Mouse (Mus musculus): Measurements from ENCODE around the gene Mical3. TPM values are rescaled to one million over a fixed set of nuclear protein-coding genes. Genes with fewer than 3 reads are reported as not detected.

The Mical3 gene
- total RNA-seq, 2 experiments from 2014 or later, result 100 to 150 TPM

DNA sequence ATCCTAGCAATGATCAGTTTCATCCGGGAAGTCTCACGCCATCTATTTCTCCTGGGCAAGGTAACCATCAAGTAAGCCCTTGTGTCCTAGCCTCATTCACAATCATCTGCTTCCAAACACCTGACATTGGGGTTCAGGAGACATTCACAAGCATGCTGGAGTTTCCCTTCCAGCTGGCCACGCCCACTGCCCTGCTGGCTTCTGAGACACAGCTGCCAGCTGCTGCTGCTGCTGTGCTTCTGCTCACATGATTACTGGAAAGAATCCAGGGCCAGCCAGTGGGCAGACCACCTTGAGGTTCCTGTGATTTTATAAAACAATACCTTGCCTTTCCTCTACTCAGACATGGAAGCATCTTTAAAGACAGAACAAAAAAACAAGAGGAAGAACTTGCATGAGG lies 97.5 kb downstream of the Mical3 start:
- no peak for DNase-seq (ENCODE audit: low spot score in 2 of 2)
- intact Hi-C loops (cut with DNase I), result no loop called here

DNA sequence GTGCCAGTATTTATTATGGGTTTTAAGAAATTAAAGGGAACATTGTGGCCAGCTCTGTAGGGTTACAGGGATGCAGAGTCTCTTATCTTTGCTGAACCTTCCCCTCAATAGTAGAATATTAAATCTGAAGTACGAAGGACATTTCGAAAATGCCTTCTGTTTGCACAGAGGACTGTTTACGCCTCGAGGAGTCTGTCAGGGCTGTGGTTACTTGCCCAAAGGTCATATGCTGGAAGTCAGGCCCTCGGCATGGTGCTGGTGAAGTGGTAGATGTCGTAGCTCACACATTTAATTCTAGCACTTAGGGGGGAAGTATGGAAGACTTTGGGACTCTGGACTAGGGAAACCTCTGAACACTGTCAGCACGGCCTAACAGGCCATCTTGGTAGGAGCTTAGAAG lies 99.4 kb downstream of the Mical3 start:
- intact Hi-C loops (cut with DNase I), result no loop called here
- DNase-seq (ENCODE audit: low spot score in 2 of 2), result no peak

DNA sequence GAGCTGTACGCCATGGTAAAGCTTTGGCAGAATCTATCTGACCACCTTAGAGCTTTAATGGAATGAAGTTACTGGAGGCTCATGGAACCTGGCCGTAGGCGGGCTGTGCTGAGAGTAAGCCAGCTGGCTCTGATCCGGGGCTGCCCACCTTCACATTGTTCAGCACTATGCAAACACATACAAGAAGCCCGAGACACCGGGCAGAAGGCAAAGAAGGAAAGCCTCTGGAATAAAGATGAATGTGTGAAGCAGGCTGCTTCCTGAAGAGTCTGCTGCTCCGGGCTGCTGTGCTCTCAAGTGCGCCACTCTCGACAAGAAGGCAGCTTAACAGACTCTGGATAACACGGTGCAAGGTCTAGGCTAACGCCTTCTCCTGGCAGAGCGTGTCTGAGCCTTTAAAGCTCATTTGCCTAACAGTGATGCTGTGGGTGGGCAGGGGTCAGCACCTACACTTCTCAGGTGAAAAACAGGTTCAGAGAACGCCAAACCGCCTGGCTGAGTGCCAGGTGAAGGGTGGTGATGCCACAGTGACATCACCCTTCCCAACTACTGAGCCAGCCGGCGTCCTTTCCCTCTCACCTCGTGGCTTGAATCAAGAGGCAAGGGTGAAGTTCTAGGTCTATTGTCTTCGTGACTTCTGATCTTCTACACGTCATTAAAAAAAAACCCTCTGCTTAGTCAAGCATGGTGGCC lies 100.8 kb downstream of the Mical3 start:
- peak; percentile 77 to 79 for DNase-seq (ENCODE audit: low spot score in 2 of 2)
- intact Hi-C loops (cut with DNase I), result loop anchor here (5.0 kb wide), 1 partner anchor 97 kb away; no protein-coding TSS in a partner anchor

DNA sequence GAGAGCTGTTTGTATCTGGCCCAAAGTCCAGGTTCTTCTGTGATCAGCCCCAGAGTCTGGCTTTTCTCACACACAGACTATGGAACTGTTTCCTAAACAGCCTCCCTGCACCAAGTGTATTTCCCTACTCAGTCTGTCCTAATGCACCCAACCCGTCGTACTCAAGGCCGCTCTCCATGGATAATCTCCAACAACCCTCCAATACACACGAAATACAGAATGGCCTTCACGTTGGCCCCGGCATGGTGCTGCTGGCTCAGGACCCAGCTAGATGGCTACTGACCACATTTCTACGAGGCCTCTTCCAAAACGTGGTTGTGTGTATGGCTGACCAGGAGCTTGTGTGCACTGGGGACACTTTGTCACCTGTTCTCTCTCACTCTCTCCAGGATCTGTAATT lies 102.3 kb downstream of the Mical3 start:
- intact Hi-C loops (cut with DNase I), result loop anchor here (5.0 kb wide), 1 partner anchor 99 kb away; no protein-coding TSS in a partner anchor
- no peak for DNase-seq (ENCODE audit: low spot score in 2 of 2)

DNA sequence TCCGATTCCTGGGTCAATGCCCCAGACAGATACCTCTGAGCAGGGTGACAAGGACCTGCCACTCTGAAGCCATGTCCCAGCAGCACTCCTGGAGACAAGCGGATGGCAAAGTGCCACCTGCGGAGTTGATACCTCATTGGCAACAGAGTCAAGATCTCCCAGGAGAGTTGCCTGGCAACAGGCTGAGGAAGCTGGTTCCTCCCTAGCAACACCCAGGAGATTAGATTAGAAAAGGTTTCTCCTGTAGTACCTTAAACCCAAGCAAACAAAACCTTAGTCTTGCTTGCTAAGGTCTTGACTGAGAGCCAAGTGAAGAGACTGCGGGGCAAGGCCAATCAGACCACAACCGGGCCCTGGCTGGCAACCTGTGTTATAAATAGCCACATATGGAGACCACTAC lies 103.5 kb downstream of the Mical3 start:
- intact Hi-C loops (cut with DNase I), result loop anchor here (5.0 kb wide), 1 partner anchor 100 kb away; no protein-coding TSS in a partner anchor
- peak in 1 of 2 experiments; percentile 55 for DNase-seq (ENCODE audit: low spot score in 2 of 2)

DNA sequence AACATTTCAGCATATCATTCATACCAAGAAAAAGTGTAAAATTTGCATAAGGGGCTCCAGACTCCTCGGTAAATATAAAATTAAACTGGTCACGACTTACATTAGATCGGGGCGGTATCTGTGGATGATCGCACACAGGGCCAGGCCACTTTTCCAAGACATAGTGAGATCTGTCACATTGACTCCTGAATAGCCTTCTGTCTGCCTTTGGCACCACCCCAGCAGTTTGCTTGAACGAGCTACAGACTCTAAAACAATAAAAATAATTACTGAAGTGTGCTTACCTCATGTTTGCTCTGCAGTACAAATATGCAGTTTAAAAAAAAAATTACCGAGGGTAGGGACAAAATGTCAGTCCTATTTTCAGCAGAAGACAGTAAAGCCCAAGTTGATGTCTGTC lies 103.9 kb downstream of the Mical3 start:
- intact Hi-C loops (cut with DNase I), result loop anchor here (5.0 kb wide), 1 partner anchor 100 kb away; no protein-coding TSS in a partner anchor
- DNase-seq (ENCODE audit: low spot score in 2 of 2), result no peak

DNA sequence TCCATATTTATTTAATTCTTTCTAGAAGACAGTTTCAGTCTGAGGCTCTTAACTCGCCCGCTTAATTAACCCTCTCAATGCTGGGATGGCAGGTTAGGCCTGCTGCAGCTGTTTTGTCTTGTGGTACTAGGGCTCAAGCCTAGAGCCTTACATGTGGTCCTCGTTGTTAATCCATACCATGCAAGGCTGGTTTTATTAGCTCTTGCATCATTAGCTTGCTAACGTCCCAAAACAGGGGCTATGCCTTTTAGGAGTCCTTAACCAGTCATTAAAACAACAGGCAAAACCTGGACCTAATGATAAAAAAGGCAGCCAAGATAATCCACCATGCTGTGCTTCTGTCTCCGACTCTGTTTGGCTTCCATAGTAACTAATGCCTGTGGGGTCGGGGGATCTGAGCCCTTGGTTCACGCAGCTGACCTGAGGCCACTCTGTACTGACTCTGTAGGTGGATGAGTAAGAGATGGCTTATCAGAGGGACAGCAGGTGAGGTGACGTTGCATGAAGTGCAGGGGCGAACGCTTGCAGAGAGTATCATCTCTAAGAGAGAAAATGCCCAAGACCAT lies 104.7 kb downstream of the Mical3 start:
- DNase-seq (ENCODE audit: low spot score in 2 of 2), result no peak
- intact Hi-C loops (cut with DNase I), result loop anchor here (5.0 kb wide), 1 partner anchor 101 kb away; no protein-coding TSS in a partner anchor

DNA sequence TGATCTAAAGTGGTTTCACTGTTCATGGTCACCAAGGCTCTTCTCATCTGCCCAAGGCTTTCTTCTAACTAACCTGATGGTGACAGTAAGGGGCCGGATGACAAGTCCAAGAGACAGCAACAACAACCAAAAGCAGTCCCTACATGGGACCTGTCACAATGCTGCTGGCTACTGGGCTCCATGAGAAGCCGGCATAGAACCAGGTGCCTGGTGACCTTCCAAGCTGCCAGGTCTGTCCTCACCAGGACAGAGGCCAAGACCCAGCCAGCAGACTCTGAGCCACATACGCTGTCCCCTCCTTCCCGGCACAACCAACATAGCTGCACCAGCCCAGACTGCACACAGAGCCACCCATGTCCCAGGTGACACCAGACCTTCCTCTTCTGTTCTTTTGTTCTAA lies 112.7 kb downstream of the Mical3 start:
- intact Hi-C loops (cut with DNase I), result no loop called here
- DNase-seq (ENCODE audit: low spot score in 2 of 2), result no peak

DNA sequence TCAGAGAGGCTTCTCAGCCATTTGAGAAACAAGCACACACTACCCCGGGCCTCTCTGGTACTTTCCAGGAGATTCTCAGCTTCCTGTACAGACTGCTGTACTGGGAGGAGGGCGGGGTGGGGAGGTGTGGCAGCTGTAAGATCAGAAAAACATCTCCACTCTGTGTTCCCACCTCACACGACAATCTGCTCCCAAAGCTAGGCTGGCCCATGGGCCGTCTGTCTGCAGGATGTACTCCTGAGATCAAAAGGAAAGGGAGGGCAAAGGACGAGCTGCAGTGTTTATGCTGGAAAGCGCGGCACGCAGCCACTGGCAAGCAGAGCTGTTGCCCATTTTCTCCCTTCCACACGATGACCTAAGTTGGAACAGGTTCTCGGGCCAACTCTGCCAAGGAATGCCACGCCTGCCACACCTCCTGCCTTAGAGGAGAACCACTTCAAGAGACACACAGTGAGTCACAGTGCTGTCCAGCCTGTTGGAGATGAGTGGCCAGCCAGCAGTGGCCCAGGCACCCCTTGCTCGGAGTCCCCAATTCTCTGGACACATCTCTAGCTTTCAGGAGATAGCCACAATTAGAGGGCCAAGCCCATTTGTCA lies 113.3 kb downstream of the Mical3 start:
- DNase-seq (ENCODE audit: low spot score in 2 of 2), result no peak
- intact Hi-C loops (cut with DNase I), result no loop called here

DNA sequence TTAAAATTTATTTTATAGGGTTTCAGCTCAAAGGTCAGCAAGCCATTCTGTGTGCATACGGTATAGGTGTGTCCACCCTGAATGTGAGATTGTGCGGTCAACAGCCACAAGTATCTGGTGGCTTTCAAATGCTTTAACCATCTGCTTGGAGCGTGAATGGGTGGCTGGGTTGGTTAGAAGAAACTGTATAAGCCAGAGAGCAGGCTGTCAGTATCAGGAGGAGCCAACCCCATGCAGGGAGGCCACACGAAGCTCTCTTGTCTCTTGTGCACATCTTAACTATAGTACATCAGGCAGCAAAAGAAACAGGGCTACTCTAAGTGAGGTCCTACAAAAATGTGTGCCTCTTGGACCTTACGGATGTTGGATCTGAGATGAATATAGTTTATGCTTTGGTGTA lies 114.7 kb downstream of the Mical3 start:
- DNase-seq (ENCODE audit: low spot score in 2 of 2), result no peak
- intact Hi-C loops (cut with DNase I), result no loop called here

DNA sequence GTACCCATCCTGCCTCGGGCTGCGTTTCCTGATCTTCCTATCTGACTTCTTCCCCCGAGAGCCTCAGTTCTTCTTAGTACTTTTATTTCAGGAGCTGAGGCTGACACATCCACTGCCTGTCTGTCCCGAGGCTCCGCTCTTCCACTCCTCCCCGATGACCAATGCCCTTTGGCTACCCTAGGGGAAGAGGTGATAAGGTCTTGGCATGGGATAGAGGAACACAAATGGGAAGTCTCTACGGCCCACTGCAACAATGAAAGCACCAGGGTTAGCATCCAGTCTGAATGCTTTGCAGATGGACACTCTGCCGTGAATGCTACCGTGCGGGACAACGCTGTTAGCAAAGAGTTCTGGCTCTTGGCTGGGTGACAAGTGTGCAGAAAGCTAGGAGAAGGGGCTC lies 116.5 kb downstream of the Mical3 start:
- intact Hi-C loops (cut with DNase I), result no loop called here
- DNase-seq (ENCODE audit: low spot score in 2 of 2), result no peak

DNA sequence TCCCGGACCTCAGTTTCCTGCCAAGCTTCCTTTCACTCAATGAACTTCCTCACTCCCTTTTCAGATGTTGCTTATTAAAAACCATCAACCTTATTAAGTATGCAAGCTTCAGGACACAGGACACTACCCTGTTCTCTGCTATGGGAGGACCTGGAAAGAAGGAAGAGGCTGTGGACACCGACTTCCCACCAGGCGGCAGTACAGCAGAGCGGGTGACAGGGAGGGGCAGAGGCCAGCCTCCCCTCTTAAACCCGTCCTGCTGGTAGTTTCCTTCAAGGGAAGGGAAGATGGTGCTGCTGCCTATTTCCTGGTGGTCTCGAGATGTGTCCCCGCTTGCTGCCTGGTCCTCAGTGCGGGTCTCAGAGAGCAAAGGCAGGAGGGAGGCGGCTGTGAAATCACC lies 117.0 kb downstream of the Mical3 start:
- DNase-seq (ENCODE audit: low spot score in 2 of 2), result no peak
- intact Hi-C loops (cut with DNase I), result no loop called here

DNA sequence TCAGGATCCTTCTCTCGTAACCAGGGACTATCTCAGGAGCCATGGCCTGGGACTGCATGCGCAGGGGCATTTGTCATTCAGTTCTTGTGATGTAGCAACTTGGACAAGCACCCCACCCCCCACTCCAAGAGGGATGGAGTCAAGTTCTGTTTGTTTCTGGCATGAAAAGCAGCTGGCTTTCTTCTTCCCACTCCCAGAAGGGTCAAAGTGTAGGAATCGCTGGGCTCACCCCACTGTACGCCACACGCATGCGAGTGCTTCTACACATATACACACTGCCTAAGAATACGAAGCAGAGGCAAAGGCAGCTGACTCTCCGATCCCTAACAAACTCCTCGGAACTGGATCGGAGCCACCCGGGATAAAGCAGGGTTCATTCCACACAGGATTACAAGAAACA lies 119.1 kb downstream of the Mical3 start:
- intact Hi-C loops (cut with DNase I), result no loop called here
- DNase-seq (ENCODE audit: low spot score in 2 of 2), result no peak

DNA sequence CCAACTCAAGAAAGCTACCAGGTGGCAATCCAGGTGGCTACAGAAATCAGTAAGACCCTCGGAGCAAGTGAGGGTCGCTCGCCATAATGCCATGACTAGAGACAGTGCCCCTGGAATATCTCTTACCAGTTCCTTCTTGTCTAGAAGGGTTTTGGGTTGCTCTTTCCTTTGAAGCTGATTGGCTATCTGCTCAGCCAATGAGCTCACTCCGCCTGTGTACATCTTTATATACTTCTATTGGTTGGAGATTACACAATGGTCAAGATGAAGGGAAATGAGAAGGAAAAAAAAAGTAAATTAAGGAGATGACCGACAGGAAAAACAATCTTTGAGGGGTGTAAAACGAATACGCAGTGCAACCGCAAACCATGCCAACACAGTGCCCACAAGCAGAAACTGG lies 121.1 kb downstream of the Mical3 start:
- DNase-seq (ENCODE audit: low spot score in 2 of 2), result no peak
- intact Hi-C loops (cut with DNase I), result no loop called here

DNA sequence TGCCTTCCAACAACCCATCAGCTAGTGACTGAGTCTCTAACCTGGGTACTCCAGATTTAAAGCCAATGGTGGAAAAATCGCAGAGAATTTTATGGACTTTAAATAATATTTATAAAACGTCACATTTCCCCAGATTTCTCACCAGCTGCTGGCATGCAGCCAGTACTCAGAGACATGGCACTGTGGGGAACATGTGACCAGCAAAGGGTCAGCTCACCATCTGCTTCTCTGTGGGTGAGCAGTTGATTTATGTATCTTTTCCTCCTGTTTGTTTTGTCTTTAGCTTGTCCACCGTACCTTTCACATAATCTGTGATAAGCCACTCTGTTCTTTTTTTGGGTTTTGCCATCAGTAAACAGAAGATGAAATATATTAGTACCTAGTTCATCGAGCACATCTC lies 125.8 kb downstream of the Mical3 start:
- intact Hi-C loops (cut with DNase I), result no loop called here
- no peak for DNase-seq (ENCODE audit: low spot score in 2 of 2)

DNA sequence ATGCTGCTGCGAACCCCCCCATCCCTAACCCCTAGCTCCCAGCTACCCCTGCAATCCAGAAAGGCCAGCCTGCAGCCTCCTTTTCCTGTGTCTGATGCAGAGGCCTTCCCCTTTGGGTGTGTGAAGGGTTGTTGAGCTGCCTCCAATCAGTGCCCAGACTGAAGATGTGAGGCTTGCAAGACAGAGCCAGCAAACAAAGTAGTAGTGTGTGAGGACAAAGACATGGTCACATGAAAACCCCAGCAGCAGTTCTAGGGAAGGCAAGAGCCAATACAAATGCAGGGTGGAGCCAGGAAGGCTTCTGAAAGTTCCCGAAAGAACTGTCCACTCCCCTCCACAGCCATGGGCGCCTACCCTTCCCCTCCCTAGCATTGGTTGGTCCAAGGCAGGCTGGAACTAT lies 127.8 kb downstream of the Mical3 start:
- intact Hi-C loops (cut with DNase I), result no loop called here
- DNase-seq (ENCODE audit: low spot score in 2 of 2), result no peak

DNA sequence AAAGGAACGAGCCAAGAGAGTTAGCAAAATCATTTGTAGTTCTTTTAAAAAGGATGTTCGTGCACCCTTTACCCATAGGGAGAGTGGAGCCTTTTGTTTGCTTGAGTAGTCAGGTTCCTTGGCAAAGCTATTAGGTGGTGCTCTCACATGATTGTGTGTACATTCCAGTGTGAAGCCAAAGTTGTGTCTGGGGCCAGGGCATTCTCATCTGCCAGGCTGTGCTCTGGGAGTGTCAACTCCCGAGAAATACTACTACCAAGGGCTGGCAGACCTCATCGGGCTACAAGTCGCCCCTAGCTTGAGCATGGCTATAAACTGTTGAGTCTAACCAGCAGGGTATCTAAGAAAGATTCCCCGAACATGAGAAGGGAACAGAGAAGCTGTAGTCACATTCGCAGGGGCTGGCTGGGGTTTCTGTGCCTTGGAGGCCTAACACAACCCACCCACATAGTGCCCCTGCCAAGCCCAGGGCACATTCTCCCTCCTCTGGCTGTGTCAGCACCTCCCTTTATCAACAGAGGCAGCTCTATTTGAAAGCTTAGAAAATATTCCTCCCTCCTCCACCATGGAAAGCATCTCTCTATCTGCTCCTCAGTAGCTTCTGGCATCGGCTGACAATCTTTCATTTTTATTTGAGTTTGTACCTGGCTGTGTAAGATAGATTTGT lies 130.8 kb downstream of the Mical3 start:
- intact Hi-C loops (cut with DNase I), result no loop called here
- DNase-seq (ENCODE audit: low spot score in 2 of 2), result no peak

DNA sequence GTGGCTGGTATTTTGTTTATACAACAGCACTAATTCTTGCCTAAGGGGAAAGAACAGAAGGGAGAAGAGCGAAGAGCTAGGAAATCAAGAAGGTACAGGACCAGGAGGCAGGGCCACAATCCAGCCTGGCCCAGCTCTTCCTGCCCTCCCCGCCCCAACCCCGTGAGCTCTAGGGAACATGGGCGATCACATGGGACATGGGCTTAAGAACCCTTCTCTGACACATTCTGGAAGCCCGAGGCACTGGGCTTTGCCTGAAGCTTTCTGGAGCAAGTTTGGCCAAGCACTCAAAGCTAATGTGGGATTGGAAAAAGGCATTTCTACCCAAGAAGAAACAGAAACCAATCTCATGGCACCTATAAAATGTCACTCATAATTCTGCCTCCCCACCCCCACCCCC lies 131.7 kb downstream of the Mical3 start:
- intact Hi-C loops (cut with DNase I), result no loop called here
- DNase-seq (ENCODE audit: low spot score in 2 of 2), result no peak

DNA sequence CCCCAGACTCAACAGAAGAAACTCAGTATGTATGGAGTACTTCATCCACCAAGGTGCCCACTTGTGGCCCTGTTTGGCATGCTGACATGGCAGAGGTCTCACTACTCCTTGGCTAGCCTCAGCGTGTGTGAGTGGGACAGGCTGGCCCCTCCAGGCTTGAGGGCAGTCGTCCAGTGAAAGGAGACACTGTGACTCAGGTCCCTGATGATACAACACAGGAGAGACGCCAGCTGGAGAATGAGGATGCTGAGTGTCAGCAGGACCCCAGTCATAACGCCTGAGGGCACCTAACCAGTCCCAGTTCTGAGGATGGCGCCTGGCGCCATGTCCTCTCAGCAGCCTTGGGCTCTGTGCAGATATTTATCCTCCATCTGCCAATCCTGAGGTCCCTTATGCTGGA lies 134.2 kb downstream of the Mical3 start:
- intact Hi-C loops (cut with DNase I), result no loop called here

DNA sequence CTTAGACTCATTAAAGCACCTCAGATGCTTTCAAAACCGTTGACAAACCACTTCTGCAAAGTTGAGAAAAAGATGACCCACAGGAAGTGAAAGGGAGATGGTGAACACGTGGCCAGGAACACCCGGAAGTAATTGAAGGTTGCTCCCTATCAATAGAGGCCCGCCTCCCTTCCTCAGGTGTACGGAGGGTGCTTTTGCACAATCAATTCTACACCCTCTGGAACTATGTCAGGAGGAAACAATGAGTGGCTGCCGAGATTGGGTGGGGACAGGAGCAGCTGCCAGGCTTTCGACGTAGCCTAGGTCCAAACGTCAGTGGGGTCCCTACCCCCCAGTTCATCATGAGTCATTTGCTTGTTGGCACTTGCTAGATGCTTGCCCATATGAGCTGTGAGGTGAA lies 135.3 kb downstream of the Mical3 start:
- intact Hi-C loops (cut with DNase I), result no loop called here

More for the DNA sequence above, 134.2 kb downstream of the Mical3 start:
- DNase-seq (ENCODE audit: low spot score in 2 of 2), result no peak

DNA sequence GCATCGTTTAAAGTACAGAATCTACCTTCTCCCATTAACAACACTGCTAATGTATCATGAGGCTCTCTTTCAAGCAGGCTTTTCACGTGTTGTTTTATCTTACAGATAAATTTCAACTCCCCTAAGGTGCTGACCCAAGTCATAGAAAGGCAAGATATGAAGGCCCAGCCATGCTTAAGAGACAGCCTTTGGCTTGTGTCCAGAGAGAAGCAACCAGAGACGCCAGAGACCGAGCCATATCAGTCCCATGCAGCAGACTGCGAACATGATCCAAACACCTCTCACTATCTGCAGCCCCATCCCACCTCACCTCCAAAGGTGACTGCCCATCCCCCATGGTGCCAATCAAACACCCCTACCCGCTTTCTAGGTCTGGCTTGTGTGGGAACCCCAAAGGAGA lies 138.9 kb downstream of the Mical3 start:
- DNase-seq (ENCODE audit: low spot score in 2 of 2), result no peak
- intact Hi-C loops (cut with DNase I), result no loop called here

More for the DNA sequence above, 135.3 kb downstream of the Mical3 start:
- DNase-seq (ENCODE audit: low spot score in 2 of 2), result no peak
